Mouse (Mus musculus) left cerebral cortex, postnatal 36 days (tissue): ENCODE measurements around the gene Efcab3. TPM values are rescaled to one million over a fixed set of nuclear protein-coding genes. Genes with fewer than 3 reads are reported as not detected.
"Not testable (repeated sequence)": the region's sequence is repeated elsewhere in the genome, so short reads cannot be mapped to it uniquely, and the experiment has no call there.

Experiments
- DNase-seq, 2 experiments: peaks; one replicate each; pipeline ENCODE4 v3.0.0; 2021 to 2022; ENCODE audit warnings: low spot score in 2 of 2, mixed read lengths in 1 of 2
- intact Hi-C: fragments of 180-260 bp; cut with DNase I; formaldehyde crosslinking; loops from one replicate; pipeline ENCODE4 v1.15.1; 2025
- total RNA-seq, 2 experiments: library from RNA; stranded (reverse); gene quantifications; 2 replicates each; pipeline ENCODE4 v1.2.3; 2021

The Efcab3 gene
- total RNA-seq = 1 to 10 TPM; 1.2 to 1.3 TPM

GRCm38 (mm10) chr11:105063292-105063691 lies at the start of gene Efcab3:
Efcab3 (plus strand) TSS chr11:105063592.
- DNase-seq = no peak
- intact Hi-C loops = no loop called here

- intact Hi-C loops = no loop called here
- no peak for DNase-seq
Measured at GRCm38 (mm10) chr11:105021071-105021470, 42.3 kb upstream of the Efcab3 start.

GRCm38 (mm10) chr11:105028744-105029348 lies 34.5 kb upstream of the Efcab3 start:
- no peak for DNase-seq
- intact Hi-C loops = no loop called here

GRCm38 (mm10) chr11:105029525-105029924 lies 33.9 kb upstream of the Efcab3 start:
- no peak for DNase-seq

GRCm38 (mm10) chr11:105030229-105030628 lies 33.2 kb upstream of the Efcab3 start:
- DNase-seq = no peak
- intact Hi-C loops = no loop called here

More at GRCm38 (mm10) chr11:105029525-105029924, 33.9 kb upstream of the Efcab3 start:
- intact Hi-C loops = no loop called here

- intact Hi-C loops = no loop called here
- no peak for DNase-seq
Measured at GRCm38 (mm10) chr11:105031103-105031502, 32.3 kb upstream of the Efcab3 start.

- DNase-seq = no peak
- intact Hi-C loops = no loop called here
Measured at GRCm38 (mm10) chr11:105035081-105035480, 28.3 kb upstream of the Efcab3 start.

- intact Hi-C loops = not testable (repeated sequence)
Measured at GRCm38 (mm10) chr11:105112448-105112847, 49.1 kb downstream of the Efcab3 start.

GRCm38 (mm10) chr11:105117814-105118213 lies 54.4 kb downstream of the Efcab3 start:
- intact Hi-C loops = no loop called here
- DNase-seq = no peak

More at GRCm38 (mm10) chr11:105112448-105112847, 49.1 kb downstream of the Efcab3 start:
- DNase-seq = not testable (repeated sequence)

- intact Hi-C loops = loop anchor here (5.0 kb wide), 2 partner anchors 353 to 528 kb away; no protein-coding TSS in a partner anchor
- no peak for DNase-seq
Measured at GRCm38 (mm10) chr11:105120551-105121061, 57.2 kb downstream of the Efcab3 start.

GRCm38 (mm10) chr11:105121792-105122191 lies 58.4 kb downstream of the Efcab3 start:
- intact Hi-C loops = loop anchor here (5.0 kb wide), 2 partner anchors 354 to 529 kb away; no protein-coding TSS in a partner anchor

GRCm38 (mm10) chr11:105123986-105124385 lies 60.6 kb downstream of the Efcab3 start:
- intact Hi-C loops = loop anchor here (5.0 kb wide), 2 partner anchors 357 to 532 kb away; no protein-coding TSS in a partner anchor
- no peak for DNase-seq

More at GRCm38 (mm10) chr11:105121792-105122191, 58.4 kb downstream of the Efcab3 start:
- DNase-seq = not testable (repeated sequence)

GRCm38 (mm10) chr11:105125735-105126519 lies 62.5 kb downstream of the Efcab3 start, which contains the start of gene Mettl2:
Mettl2 (plus strand) TSS chr11:105126425.
- peak; percentile 77 to 81 for DNase-seq
- intact Hi-C loops = loop anchor here (2.0 kb wide), 1 partner anchor 55 kb away; no protein-coding TSS in a partner anchor

- no peak for DNase-seq
- intact Hi-C loops = loop anchor here (2.0 kb wide), 1 partner anchor 54 kb away; no protein-coding TSS in a partner anchor
Measured at GRCm38 (mm10) chr11:105126520-105127029, 63.2 kb downstream of the Efcab3 start.

GRCm38 (mm10) chr11:105135692-105136091 lies 72.3 kb downstream of the Efcab3 start:
- intact Hi-C loops = no loop called here
- DNase-seq = no peak

- DNase-seq, intact Hi-C loops: not testable (repeated sequence)
Measured at GRCm38 (mm10) chr11:105137255-105137654, 73.9 kb downstream of the Efcab3 start.

- intact Hi-C loops, DNase-seq: not testable (repeated sequence)
Measured at GRCm38 (mm10) chr11:105140512-105140911, 77.1 kb downstream of the Efcab3 start.

GRCm38 (mm10) chr11:105141115-105141514 lies 77.7 kb downstream of the Efcab3 start:
- intact Hi-C loops = no loop called here
- no peak for DNase-seq

GRCm38 (mm10) chr11:105143564-105143963 lies 80.2 kb downstream of the Efcab3 start:
- intact Hi-C loops = no loop called here

GRCm38 (mm10) chr11:105144084-105144483 lies 80.7 kb downstream of the Efcab3 start:
- no peak for DNase-seq
- intact Hi-C loops = no loop called here

More at GRCm38 (mm10) chr11:105143564-105143963, 80.2 kb downstream of the Efcab3 start:
- DNase-seq = no peak
